9 mouse cellular contexts compared by ENCODE assay signal in the genomic region with DNA sequence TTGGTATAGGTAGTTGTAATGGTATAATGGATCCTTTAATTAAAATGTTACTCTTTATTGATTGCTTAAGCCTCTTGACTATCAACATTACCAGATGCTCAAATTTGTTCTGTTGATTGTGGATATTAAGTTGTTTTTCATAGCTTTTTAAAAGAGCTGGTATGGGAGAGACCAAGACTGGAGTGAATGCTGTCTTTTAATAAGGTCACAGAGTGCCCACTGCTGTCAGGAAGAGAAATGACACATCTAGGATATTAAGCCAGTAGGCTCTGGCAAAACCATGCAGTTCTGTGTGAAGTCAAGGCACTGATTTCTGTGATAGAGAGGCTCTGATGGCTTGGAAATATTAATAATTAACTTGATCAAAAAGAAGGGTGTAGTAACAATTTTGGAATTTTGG. TPM values are rescaled to one million over a fixed set of nuclear protein-coding genes. Genes with fewer than 3 reads are reported as not detected.
DNase-seq lines count a peak whose midpoint lies in the region; ATAC-seq and TF ChIP-seq lines count a peak whose summit lies in the region.
"Had no signal": no experiment of that assay in that cellular context is flagged by ENCODE, and none has a peak within 500 bp of the region (broad histone marks: within the 10 kb centered on the region; RNA-seq: fewer than 3 reads in every experiment).

No protein-coding gene starts in this region.

- H3K9ac ChIP-seq in hindbrain, postnatal 0 days (replicated peaks; ENCODE audit: low read length): no peak overlapping the region
- H3K9ac ChIP-seq in hindbrain, embryonic 13.5 days: no peak overlapping the region
- H3K9ac ChIP-seq: hindbrain, embryonic 15.5 days had no signal

- no peaks in the 10 kb centered on the region for H3K9me3 ChIP-seq in hindbrain, postnatal 0 days (ENCODE audit: low read length)
- no peaks in the 10 kb centered on the region for H3K9me3 ChIP-seq in hindbrain, embryonic 13.5 days
- H3K9me3 ChIP-seq in E14TG2a.4 (ENCODE audit: low read length): no peaks in the 10 kb centered on the region
- H3K9me3 ChIP-seq: hindbrain, embryonic 15.5 days had no signal

- ATAC-seq in hindbrain, postnatal 0 days: no peak
- no peak for ATAC-seq in hindbrain, embryonic 13.5 days (ENCODE audit: low FRiP score)

- H3K4me2 ChIP-seq in hindbrain, postnatal 0 days (ENCODE audit: low read depth, low read length): no peak overlapping the region
- H3K4me2 ChIP-seq in hindbrain, embryonic 13.5 days: no peak overlapping the region
- H3K4me2 ChIP-seq: hindbrain, embryonic 15.5 days had no signal

- H3K4me1 ChIP-seq in hindbrain, postnatal 0 days (ENCODE audit: insufficient read depth, low read length): no peaks in the 10 kb centered on the region
- H3K4me1 ChIP-seq in hindbrain, embryonic 13.5 days (replicated peaks): no peaks in the 10 kb centered on the region
- no peaks in the 10 kb centered on the region for H3K4me1 ChIP-seq in E14TG2a.4 (replicated peaks; ENCODE audit: low read depth, low read length)
- H3K4me1 ChIP-seq: hindbrain, embryonic 15.5 days had no signal

- intact Hi-C loops in left cerebral cortex, postnatal 10 days (cut with DNase I): loop anchor here (5.0 kb wide), 1 partner anchor 152 kb away; no protein-coding TSS in a partner anchor

- no peak overlapping the region for H3K4me3 ChIP-seq in hindbrain, postnatal 0 days (ENCODE audit: low read length)
- H3K4me3 ChIP-seq in hindbrain, embryonic 13.5 days: no peak overlapping the region
- no peak overlapping the region for H3K4me3 ChIP-seq in E14TG2a.4 (replicated peaks; ENCODE audit: low read length)
- H3K4me3 ChIP-seq: hindbrain, embryonic 15.5 days had no signal

- peak; percentile 62 for DNase-seq in hindbrain, postnatal 0 days (ENCODE audit: low spot score)
- peak; percentile 49 for DNase-seq in brain, adult 2 months (ENCODE audit: low read depth, low spot score)
- peak; percentile 10 for DNase-seq in lung, postnatal 14 days
- DNase-seq in left cerebral cortex, postnatal 10 days (ENCODE audit: extremely low spot score in 1 of 2, low spot score in 2 of 2): no peak
- DNase-seq in layer of hippocampus, adult 11-12 months (ENCODE audit: low spot score): no peak

- no peak overlapping the region for H3K27ac ChIP-seq in hindbrain, postnatal 0 days
- no peak overlapping the region for H3K27ac ChIP-seq in hindbrain, embryonic 13.5 days
- H3K27ac ChIP-seq: hindbrain, embryonic 15.5 days; macrophage had no signal

- no peaks in the 10 kb centered on the region for H3K27me3 ChIP-seq in hindbrain, postnatal 0 days (ENCODE audit: insufficient read depth, low read length)
- no peaks in the 10 kb centered on the region for H3K27me3 ChIP-seq in hindbrain, embryonic 13.5 days
- no peaks in the 10 kb centered on the region for H3K27me3 ChIP-seq in E14TG2a.4 (ENCODE audit: insufficient read depth, low read length)
- H3K27me3 ChIP-seq: hindbrain, embryonic 15.5 days had no signal

- peak; percentile 69 for TF ChIP-seq CTCF in hindbrain, postnatal 0 days (IDR thresholded peaks at IDR 0.05; ENCODE audit: low read depth)
- TF ChIP-seq CTCF in E14TG2a.4 (conservative IDR thresholded peaks at IDR 0.05; ENCODE audit: low read length): peak; percentile 22; the same call in 1 of the 2 replicates

- 0 out of 2 replicates have a peak, but pooled peaks cover 4% of the 10 kb centered on the region for H3K36me3 ChIP-seq in hindbrain, postnatal 0 days (ENCODE audit: insufficient read depth, low read length)
- H3K36me3 ChIP-seq in hindbrain, embryonic 13.5 days: peaks cover 12% of the 10 kb centered on the region
- peaks cover 42% of the 10 kb centered on the region for H3K36me3 ChIP-seq in E14TG2a.4 (ENCODE audit: insufficient read depth, low read length)

RNA-seq across cellular contexts. Expression of a gene that starts 34.1 kb away (rescaled TPM):
- 42.8 and 45.2 TPM in 2 replicates for total RNA-seq in hindbrain, postnatal 0 days (2014; rRNA removed)
- 15.5 and 16.0 TPM in 2 replicates for polyA plus RNA-seq in hindbrain, postnatal 0 days (2015; fragmentation: Nextera tagmentation; extraction: Ambion mirVana)
- 22.7 and 24.9 TPM in 2 replicates for polyA plus RNA-seq in hindbrain, embryonic 13.5 days (2015; fragmentation: Nextera tagmentation; extraction: Ambion mirVana)
- total RNA-seq in left cerebral cortex, postnatal 10 days (2021): 10 to 100 TPM; 39.7 to 44.2 TPM

Comparison
In these comparisons a context has a peak if more than half of its experiments do, and no peak if none do; other contexts are left out.
1. DNase-seq: peak in hindbrain, postnatal 0 days (single experiment), brain, adult 2 months (single experiment) and lung, postnatal 14 days (single experiment); none in left cerebral cortex, postnatal 10 days (0 of 2) and layer of hippocampus, adult 11-12 months (single experiment).